Mouse (Mus musculus) urinary bladder, postnatal 0 days (tissue): Measurements from ENCODE around the gene Ccl6. TPM values are rescaled to one million over a fixed set of nuclear protein-coding genes. Genes with fewer than 3 reads are reported as not detected.

ENCODE experiments used
- polyA plus RNA-seq: library from polyadenylated mRNA; unstranded; fragments of >200 nt; fragmentation: Nextera tagmentation; extraction: Ambion mirVana; gene quantifications from 2 replicates; pipeline ENCODE4 v1.2.1, GENCODE M21; 2015

The Ccl6 gene
- 54.5 and 456 TPM in 2 replicates for polyA plus RNA-seq

DNA sequence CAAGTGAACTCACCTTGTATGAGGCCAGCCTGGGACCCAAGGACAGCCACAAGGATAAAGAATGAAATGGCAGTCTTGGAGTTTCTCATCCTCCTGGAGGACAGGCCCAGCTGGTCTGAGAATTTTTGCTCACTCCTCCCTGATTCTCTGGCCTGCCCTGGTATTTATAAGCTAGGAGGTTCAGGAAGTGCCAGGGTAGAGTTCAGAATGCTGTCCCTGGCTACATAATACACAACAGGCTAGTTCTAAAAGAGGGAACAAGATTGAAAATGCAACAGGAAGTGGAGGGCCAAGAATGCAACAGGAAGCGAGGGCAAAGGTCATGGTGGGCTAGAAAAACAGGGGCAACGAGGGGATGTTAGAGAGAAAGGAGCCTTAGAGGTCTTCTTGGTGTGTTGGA is at the start of gene Ccl6:
Gene Ccl6, minus strand, starts transcription at position 235 of the 400 bp plus-strand sequence.

DNA sequence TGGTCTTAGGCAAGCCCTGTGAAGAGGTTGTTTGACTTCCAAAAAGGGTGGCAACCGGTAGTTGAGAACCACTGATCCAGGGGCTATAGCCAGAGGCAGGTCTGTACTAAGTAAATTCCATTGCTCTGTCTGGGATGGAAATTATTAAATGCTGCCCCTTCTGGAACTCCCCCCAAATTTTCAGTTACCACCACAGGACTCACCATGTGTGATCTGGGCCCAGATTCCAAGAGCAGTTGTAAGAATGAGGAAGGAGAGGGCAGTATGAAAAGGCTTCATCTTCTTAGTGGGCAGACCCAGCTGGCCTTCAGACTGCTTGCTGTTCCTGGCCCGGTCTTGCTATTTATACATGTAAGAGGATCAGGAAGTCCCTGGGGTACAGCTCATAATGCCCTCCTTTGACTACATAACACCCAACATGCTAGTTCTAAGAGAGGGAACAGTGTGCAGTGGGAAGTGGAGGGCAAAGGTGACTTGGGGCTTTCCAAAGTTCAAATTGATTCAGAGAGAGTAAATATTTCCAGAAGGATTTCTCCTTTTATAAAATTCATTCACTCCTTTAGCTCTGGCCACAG is 14.6 kb downstream of the Ccl6 start, which contains the start of gene Ccl9:
Gene Ccl9, minus strand, starts transcription at position 451 of the 575 bp plus-strand sequence.

Other genes starting within 250 kb of the Ccl6 start
- 0.36 and 0.54 TPM in 2 replicates for gene Rasl10b, start 183.9 kb downstream of the Ccl6 start, polyA plus RNA-seq
- gene Gas2l2, start 163.6 kb downstream of the Ccl6 start, polyA plus RNA-seq, result 0.07 TPM in 1 of 2 replicates, not detected in the other
- 0.35 and 0.41 TPM in 2 replicates for gene 1700020L24Rik, start 155.4 kb downstream of the Ccl6 start, polyA plus RNA-seq
- gene Mmp28, start 130.0 kb downstream of the Ccl6 start, polyA plus RNA-seq, result 5.1 and 6.0 TPM in 2 replicates
- 4.8 and 6.0 TPM in 2 replicates for gene Taf15, start 120.0 kb downstream of the Ccl6 start, polyA plus RNA-seq
- not detected in 2 replicates for gene Heatr9, start 70.9 kb downstream of the Ccl6 start, polyA plus RNA-seq
- gene Ccl5, start 62.6 kb downstream of the Ccl6 start, polyA plus RNA-seq, result 0.45 and 0.88 TPM in 2 replicates
- 19.7 and 93.4 TPM in 2 replicates for gene Ccl9, start 14.5 kb downstream of the Ccl6 start, polyA plus RNA-seq
- gene Rpl9-ps1, start 52.5 kb upstream of the Ccl6 start, polyA plus RNA-seq, result not detected in 2 replicates
- gene Ccl3, start 56.3 kb upstream of the Ccl6 start, polyA plus RNA-seq, result 1.2 and 1.9 TPM in 2 replicates
- gene Ccl4, start 69.5 kb upstream of the Ccl6 start, polyA plus RNA-seq, result 2.9 and 5.3 TPM in 2 replicates
- 14.2 and 148 TPM in 2 replicates for gene Wfdc17, start 110.9 kb upstream of the Ccl6 start, polyA plus RNA-seq
- gene Wfdc18, start 115.9 kb upstream of the Ccl6 start, polyA plus RNA-seq, result not detected in 2 replicates
- gene Wfdc21, start 153.9 kb upstream of the Ccl6 start, polyA plus RNA-seq, result 0.57 and 4.9 TPM in 2 replicates
- 11.1 and 11.9 TPM in 2 replicates for gene Heatr6, start 160.6 kb upstream of the Ccl6 start, polyA plus RNA-seq